Mouse (Mus musculus) thymus, adult 2 months (tissue): ENCODE measurements around the gene Per1.

ENCODE experiments used
- CTCF ChIP-seq: fragments of 200-500 bp; IDR thresholded peaks from 2 replicates; pipeline ENCODE4 v1.5.1; 2012; ENCODE audit warnings: mild to moderate bottlenecking, control low read depth, low read length, moderate library complexity, borderline replicate concordance; ENCODE audit not compliant: control insufficient read depth, poor library complexity, insufficient read depth; ENCODE audit errors: extremely low read depth
- POLR2A ChIP-seq: fragments of 200-500 bp; IDR thresholded peaks from 2 replicates; pipeline ENCODE4 v1.6.1; 2012; ENCODE audit warnings: mild to moderate bottlenecking, low read length, control low read depth, moderate library complexity; ENCODE audit not compliant: control insufficient read depth, poor library complexity, insufficient read depth; ENCODE audit errors: extremely low read depth

- peak; percentile 44; the same call in 1 of the 2 replicates for TF ChIP-seq CTCF
- peak; percentile 86 for TF ChIP-seq POLR2A
Measured at GRCm38 (mm10) chr11:69059357-69059974, 35.6 kb upstream of the Per1 start, which contains the start of gene Borcs6.
